Mouse (Mus musculus): ENCODE measurements around the gene Zscan2. TPM values are rescaled to one million over a fixed set of nuclear protein-coding genes. Genes with fewer than 3 reads are reported as not detected.

Gene Zscan2
- total and polyA plus RNA-seq, 3 experiments = 0.82 to 3.7 (median 1.7) TPM

- dilution Hi-C loops (cut with MboI; ENCODE audit: extremely low pct_ligation_motif_present, extremely low pct_unique_long_range_greater_than_20kb, low sequenced_read_pairs) = no loop called here
- Histone ChIP-seq H3K9me3 (replicated peaks; ENCODE audit: low read length) (no peaks in the 10 kb centered on the region), H3K79me2 (replicated peaks; ENCODE audit: control insufficient read depth, extremely low read depth, insufficient read depth, poor library complexity, severe bottlenecking) (no peaks in the 10 kb centered on the region), H3K27ac (ENCODE audit: insufficient read depth, low read depth) (no peak overlapping the region), H3K4me1 (ENCODE audit: control insufficient read depth in 1 of 2, insufficient read depth in 2 of 2) (no peaks in the 10 kb centered on the region), H3K4me3 (replicated peaks in 1 of 3; ENCODE audit: low read depth in 2 of 3, low read length in 2 of 3, poor library complexity in 1 of 3) (no peak overlapping the region), H3K27me3 (replicated peaks) (peaks cover 4% of the 10 kb centered on the region), H3K36me3 (replicated peaks in 1 of 2; ENCODE audit: control insufficient read depth in 1 of 2, insufficient read depth in 1 of 2, low read length in 1 of 2) (no peaks in the 10 kb centered on the region), H3K9ac (ENCODE audit: insufficient read depth, low read depth) (no peak overlapping the region), H3K4me2 (ENCODE audit: insufficient read depth, low read depth, poor library complexity, severe bottlenecking) (no peak overlapping the region)
- TF ChIP-seq ETS1 (conservative IDR thresholded peaks at IDR 0.05; ENCODE audit: low read depth, low read length) = no peak
- no peak for TF ChIP-seq PAX5 (IDR thresholded peaks at IDR 0.05; ENCODE audit: low read length)
- TF ChIP-seq TBP (conservative IDR thresholded peaks at IDR 0.05; ENCODE audit: low read depth, low read length) = no peak
- no peak for TF ChIP-seq HCFC1 (IDR thresholded peaks at IDR 0.05; ENCODE audit: low read depth, low read length)
- TF ChIP-seq RCOR1 (conservative IDR thresholded peaks at IDR 0.05; ENCODE audit: low read depth, low read length) = no peak
- 0 out of 2 replicates have a peak, but pooled peaks have one; percentile 12 for TF ChIP-seq ZNF384 (IDR thresholded peaks at IDR 0.05; ENCODE audit: low read depth, low read length)
- no peak for DNase-seq (ENCODE audit: extremely low read depth)
- in situ Hi-C loops (cut with MboI; ENCODE audit: low pct_ligation_motif_present, low pct_unique_long_range_greater_than_20kb, low sequenced_read_pairs) = no loop called here
Observed at GRCm38 (mm10) chr7:80813397-80813796, 47.3 kb upstream of the Zscan2 start.

GRCm38 (mm10) chr7:80816641-80817040 is 44.1 kb upstream of the Zscan2 start:
- dilution Hi-C loops (cut with MboI; ENCODE audit: extremely low pct_ligation_motif_present, extremely low pct_unique_long_range_greater_than_20kb, low sequenced_read_pairs) (no loop called here), in situ Hi-C loops (cut with MboI; ENCODE audit: low pct_ligation_motif_present, low pct_unique_long_range_greater_than_20kb, low sequenced_read_pairs) (no loop called here)
- no peak overlapping the region for H3K27ac ChIP-seq (ENCODE audit: insufficient read depth, low read depth)
- peaks cover 2 to 8% of the 10 kb centered on the region in 2 experiments; a peak in 2 of 4 replicates for H3K4me1 ChIP-seq (ENCODE audit: control insufficient read depth in 1 of 2, insufficient read depth in 2 of 2)
- no peaks in the 10 kb centered on the region for H3K9me3 ChIP-seq (replicated peaks; ENCODE audit: low read length)
- no peaks in the 10 kb centered on the region for H3K27me3 ChIP-seq (replicated peaks)
- no peak overlapping the region for H3K4me3 ChIP-seq (replicated peaks in 1 of 3; ENCODE audit: low read depth in 2 of 3, low read length in 2 of 3, poor library complexity in 1 of 3)
- H3K36me3 ChIP-seq (replicated peaks in 1 of 2; ENCODE audit: control insufficient read depth in 1 of 2, insufficient read depth in 1 of 2, low read length in 1 of 2) = no peaks in the 10 kb centered on the region
- no peak overlapping the region for H3K9ac ChIP-seq (ENCODE audit: insufficient read depth, low read depth)
- DNase-seq (ENCODE audit: extremely low read depth) = no peak
- no peaks in the 10 kb centered on the region for H3K79me2 ChIP-seq (replicated peaks; ENCODE audit: control insufficient read depth, extremely low read depth, insufficient read depth, poor library complexity, severe bottlenecking)
- H3K4me2 ChIP-seq (ENCODE audit: insufficient read depth, low read depth, poor library complexity, severe bottlenecking) = no peak overlapping the region
- TF ChIP-seq ZMIZ1 (IDR thresholded peaks at IDR 0.05; ENCODE audit: low read depth, low read length) (no peak), CHD1 (IDR thresholded peaks at IDR 0.05; ENCODE audit: low read depth, low read length) (no peak), MAX (IDR thresholded peaks at IDR 0.05; ENCODE audit: low read length) (no peak), E2F4 (IDR thresholded peaks at IDR 0.05; ENCODE audit: insufficient replicate concordance, low read depth, low read length) (no peak), SMC3 (IDR thresholded peaks at IDR 0.05; ENCODE audit: low read depth, low read length) (no peak), CHD2 (IDR thresholded peaks at IDR 0.05; ENCODE audit: low read length) (no peak)

GRCm38 (mm10) chr7:80820838-80821237 is 39.9 kb upstream of the Zscan2 start:
- in situ Hi-C loops (cut with MboI; ENCODE audit: low pct_ligation_motif_present, low pct_unique_long_range_greater_than_20kb, low sequenced_read_pairs) = no loop called here
- 0 out of 2 replicates have a peak overlapping the region, but pooled peaks have one; percentile 16 for H3K4me2 ChIP-seq (ENCODE audit: insufficient read depth, low read depth, poor library complexity, severe bottlenecking)
- TF ChIP-seq ZMIZ1 (IDR thresholded peaks at IDR 0.05; ENCODE audit: low read depth, low read length) (no peak), POLR2AphosphoS2 (IDR thresholded peaks at IDR 0.05; ENCODE audit: low read depth, low read length) (no peak), EP300 (IDR thresholded peaks at IDR 0.05; ENCODE audit: low read length) (no peak), CHD1 (IDR thresholded peaks at IDR 0.05; ENCODE audit: low read depth, low read length) (no peak), SIN3A (IDR thresholded peaks at IDR 0.05; ENCODE audit: low read length) (no peak), MAZ (IDR thresholded peaks at IDR 0.05; ENCODE audit: low read depth, low read length) (no peak), POLR2A (IDR thresholded peaks at IDR 0.05; ENCODE audit: low read depth, low read length) (no peak), TBP (conservative IDR thresholded peaks at IDR 0.05; ENCODE audit: low read depth, low read length) (no peak), TCF12 (IDR thresholded peaks at IDR 0.05; ENCODE audit: low read depth, low read length) (no peak), IRF4 (IDR thresholded peaks at IDR 0.05; ENCODE audit: low read depth, low read length) (no peak), MAFK (IDR thresholded peaks at IDR 0.05; ENCODE audit: insufficient replicate concordance, low read length) (no peak)

More at GRCm38 (mm10) chr7:80820838-80821237, 39.9 kb upstream of the Zscan2 start:
- no peaks in the 10 kb centered on the region for H3K79me2 ChIP-seq (replicated peaks; ENCODE audit: control insufficient read depth, extremely low read depth, insufficient read depth, poor library complexity, severe bottlenecking)
- no peaks in the 10 kb centered on the region for H3K36me3 ChIP-seq (replicated peaks in 1 of 2; ENCODE audit: control insufficient read depth in 1 of 2, insufficient read depth in 1 of 2, low read length in 1 of 2)
- dilution Hi-C loops (cut with MboI; ENCODE audit: extremely low pct_ligation_motif_present, extremely low pct_unique_long_range_greater_than_20kb, low sequenced_read_pairs) = no loop called here
- peaks cover 2 to 17% of the 10 kb centered on the region in 2 experiments; a peak in 3 of 4 replicates for H3K4me1 ChIP-seq (ENCODE audit: control insufficient read depth in 1 of 2, insufficient read depth in 2 of 2)
- H3K4me3 ChIP-seq (replicated peaks in 1 of 3; ENCODE audit: low read depth in 2 of 3, low read length in 2 of 3, poor library complexity in 1 of 3) = no peak overlapping the region
- no peak overlapping the region for H3K27ac ChIP-seq (ENCODE audit: insufficient read depth, low read depth)
- no peak overlapping the region; the same call in 1 of the 2 replicates for H3K9ac ChIP-seq (ENCODE audit: insufficient read depth, low read depth)
- no peak for DNase-seq (ENCODE audit: extremely low read depth)
- H3K27me3 ChIP-seq (replicated peaks) = no peaks in the 10 kb centered on the region
- no peaks in the 10 kb centered on the region for H3K9me3 ChIP-seq (replicated peaks; ENCODE audit: low read length)

All from CH12.LX (cell line).